Mouse (Mus musculus): Measurements from ENCODE around the gene Pla2g4d. TPM values are rescaled to one million over a fixed set of nuclear protein-coding genes. Genes with fewer than 3 reads are reported as not detected.
"Not testable (repeated sequence)": the region's sequence is repeated elsewhere in the genome, so short reads cannot be mapped to it uniquely, and the experiment has no call there.

Pla2g4d gene
- total RNA-seq, 2 experiments from 2014 or later: not detected

- intact Hi-C loops (cut with DNase I; ENCODE audit: low total_unique reads): loop anchor here (5.0 kb wide), 2 partner anchors 78 to 183 kb away; no protein-coding TSS in a partner anchor
These were observed 24.1 kb downstream of the Pla2g4d start for GRCm38 (mm10) chr2:120264858-120265257.

GRCm38 (mm10) chr2:120262876-120263275 lies 26.1 kb downstream of the Pla2g4d start:
- intact Hi-C loops (cut with DNase I; ENCODE audit: low total_unique reads): loop anchor here (5.0 kb wide), 2 partner anchors 76 to 181 kb away; no protein-coding TSS in a partner anchor
- DNase-seq: no peak

More at GRCm38 (mm10) chr2:120264858-120265257, 24.1 kb downstream of the Pla2g4d start:
- no peak for DNase-seq

GRCm38 (mm10) chr2:120261346-120261745 lies 27.7 kb downstream of the Pla2g4d start:
- no peak for DNase-seq
- intact Hi-C loops (cut with DNase I; ENCODE audit: low total_unique reads): loop anchor here (5.0 kb wide), 2 partner anchors 74 to 179 kb away; no protein-coding TSS in a partner anchor

GRCm38 (mm10) chr2:120256259-120256658 lies 32.7 kb downstream of the Pla2g4d start:
- intact Hi-C loops (cut with DNase I; ENCODE audit: low total_unique reads): no loop called here
- no peak for DNase-seq

GRCm38 (mm10) chr2:120252644-120253043 lies 36.4 kb downstream of the Pla2g4d start:
- intact Hi-C loops (cut with DNase I; ENCODE audit: low total_unique reads): no loop called here
- DNase-seq: no peak

GRCm38 (mm10) chr2:120245421-120246016 lies 43.5 kb downstream of the Pla2g4d start:
- DNase-seq: no peak
- intact Hi-C loops (cut with DNase I; ENCODE audit: low total_unique reads): no loop called here

GRCm38 (mm10) chr2:120244679-120245420 lies 44.1 kb downstream of the Pla2g4d start, which contains the start of gene Pla2g4e:
Gene Pla2g4e, minus strand, starts transcription at chr2:120245335.
- intact Hi-C loops (cut with DNase I; ENCODE audit: low total_unique reads): no loop called here
- DNase-seq: peak; percentile 58

GRCm38 (mm10) chr2:120243995-120244394 lies 45.0 kb downstream of the Pla2g4d start:
- DNase-seq: no peak
- intact Hi-C loops (cut with DNase I; ENCODE audit: low total_unique reads): no loop called here

- DNase-seq: no peak
- intact Hi-C loops (cut with DNase I; ENCODE audit: low total_unique reads): no loop called here
These were observed 46.1 kb downstream of the Pla2g4d start for GRCm38 (mm10) chr2:120242791-120243467.

- DNase-seq; intact Hi-C loops (cut with DNase I; ENCODE audit: low total_unique reads): not testable (repeated sequence)
These were observed 50.3 kb downstream of the Pla2g4d start for GRCm38 (mm10) chr2:120238733-120239132.

- intact Hi-C loops (cut with DNase I; ENCODE audit: low total_unique reads): no loop called here
- DNase-seq: no peak
These were observed 51.2 kb downstream of the Pla2g4d start for GRCm38 (mm10) chr2:120237784-120238183.

GRCm38 (mm10) chr2:120235947-120236640 lies 52.9 kb downstream of the Pla2g4d start:
- intact Hi-C loops (cut with DNase I; ENCODE audit: low total_unique reads): no loop called here
- DNase-seq: no peak

GRCm38 (mm10) chr2:120235381-120235780 lies 53.6 kb downstream of the Pla2g4d start:
- DNase-seq: no peak

GRCm38 (mm10) chr2:120231642-120232041 lies 57.4 kb downstream of the Pla2g4d start:
- intact Hi-C loops (cut with DNase I; ENCODE audit: low total_unique reads): no loop called here

More at GRCm38 (mm10) chr2:120235381-120235780, 53.6 kb downstream of the Pla2g4d start:
- intact Hi-C loops (cut with DNase I; ENCODE audit: low total_unique reads): no loop called here

More at GRCm38 (mm10) chr2:120231642-120232041, 57.4 kb downstream of the Pla2g4d start:
- no peak for DNase-seq

Other genes with a start within 250 kb of the Pla2g4d start
- gene Ehd4, start 134.6 kb downstream of the Pla2g4d start, total RNA-seq (2021): 10 to 100 TPM; 72.8 to 89.4 TPM
- 10 to 100 TPM; 31.0 to 35.1 TPM for gene Pla2g4e, start 43.9 kb downstream of the Pla2g4d start, total RNA-seq (2021)
- not detected for gene Pla2g4f, start 25.0 kb upstream of the Pla2g4d start, total RNA-seq (2021)
- 10 to 100 TPM; 17.7 to 18.2 TPM for gene Vps39, start 63.9 kb upstream of the Pla2g4d start, total RNA-seq (2021)
- gene Ganc, start 114.7 kb upstream of the Pla2g4d start, total RNA-seq (2021): 10 to 100 TPM; 31.8 to 37.0 TPM
- 10 to 100 TPM; 33.0 to 42.5 TPM for gene Tmem87a, start 114.9 kb upstream of the Pla2g4d start, total RNA-seq (2021)
- 10 to 100 TPM; 88.0 to 92.1 TPM for gene Capn3, start 166.8 kb upstream of the Pla2g4d start, total RNA-seq (2021)